Mouse (Mus musculus) left cerebral cortex, adult 18-20 months (tissue): ENCODE measurements at regions not wholly inside any gene's neighbourhood (a gene's known extent, or its start where the extent isn't known, plus 50 kb on each side); places are given as distances from the start of the nearest gene placed in this dataset.

Experiments
- DNase-seq, 2 experiments: peaks; one replicate each; pipeline ENCODE4 v3.0.0; 2021 to 2022; ENCODE audit warnings: low spot score in 2 of 2, mixed read lengths in 1 of 2

- no peak for DNase-seq
Measured at GRCm38 (mm10) chr19:24622776-24623175, 51.0 kb upstream of the Tmem252 start.

GRCm38 (mm10) chr19:24622309-24622708 lies 51.5 kb upstream of the Tmem252 start:
- no peak for DNase-seq

- DNase-seq = peak; percentile 69 to 79
Measured at GRCm38 (mm10) chr19:24621610-24622220, 52.1 kb upstream of the Tmem252 start.

GRCm38 (mm10) chr19:24615762-24616310 lies 58.0 kb upstream of the Tmem252 start:
- DNase-seq = no peak

GRCm38 (mm10) chr19:24607884-24608283 lies 52.2 kb upstream of the Pip5k1b start:
- DNase-seq = no peak

GRCm38 (mm10) chr19:24606390-24606976 lies 50.8 kb upstream of the Pip5k1b start:
- DNase-seq = no peak
